Mouse (Mus musculus) cerebellum, adult 2 months (tissue): ENCODE results near the gene Bace1. TPM values are rescaled to one million over a fixed set of nuclear protein-coding genes. Genes with fewer than 3 reads are reported as not detected.

Source experiments
- DNase-seq, 2 experiments: peaks; one replicate each; pipeline ENCODE4 v3.0.0; 2021
- H3K27ac ChIP-seq: fragments of 200-500 bp; 2 replicates; pipeline ENCODE4 v1.5.1; 2012; ENCODE audit warnings: low read length, control low read depth, inconsistent platforms; ENCODE audit not compliant: insufficient read depth
- H3K27me3 ChIP-seq: fragments of 200-500 bp; 2 replicates; pipeline ENCODE4 v1.6.1; 2012; ENCODE audit warnings: inconsistent platforms, mild to moderate bottlenecking, low read length, moderate library complexity; ENCODE audit not compliant: control insufficient read depth, insufficient read depth
- H3K4me1 ChIP-seq: fragments of 200-500 bp; 2 replicates; pipeline ENCODE4 v1.6.1; 2011; ENCODE audit warnings: low read length; ENCODE audit not compliant: control insufficient read depth, insufficient read depth
- H3K4me3 ChIP-seq: fragments of 200-500 bp; replicated peaks from 2 replicates; pipeline ENCODE3; 2011; ENCODE audit warnings: mild to moderate bottlenecking, low read depth, low read length, control low read depth; ENCODE audit not compliant: insufficient read depth
- CTCF ChIP-seq: fragments of 200-500 bp; IDR thresholded peaks from 2 replicates; pipeline ENCODE4 v1.5.1; 2011; ENCODE audit warnings: low read depth, mild to moderate bottlenecking, control low read depth, low read length, moderate library complexity, borderline replicate concordance; ENCODE audit not compliant: insufficient read depth
- POLR2A ChIP-seq: fragments of 200-500 bp; IDR thresholded peaks from 2 replicates; pipeline ENCODE4 v1.6.1; 2011; ENCODE audit warnings: low read length, control low read depth, borderline replicate concordance; ENCODE audit not compliant: insufficient read depth
- WGBS: fragments of 180-500 bp; shearing (Covaris S2); methylation state at CpG from one replicate; pipeline ENCODE4 v1.1.7; 2018; 5-methylcytosine and 5-hydroxymethylcytosine counted together
- polyA plus RNA-seq: library from polyadenylated mRNA; depleted of rRNA; stranded (reverse); fragments of >200 nt; gene quantifications from 2 replicates; pipeline ENCODE4 v1.2.3, GENCODE M21; 2012

The Bace1 gene
- polyA plus RNA-seq, 1 experiment = 76.7 TPM

- no peaks in the 10 kb centered on the region for H3K4me1 ChIP-seq
- no peaks in the 10 kb centered on the region for H3K27me3 ChIP-seq
- no peak for DNase-seq
- 95% methylated on average over 3 of the region's 3 CpGs for WGBS
- no peak overlapping the region for H3K4me3 ChIP-seq
- TF ChIP-seq POLR2A = no peak
- TF ChIP-seq CTCF = no peak
- no peak overlapping the region for H3K27ac ChIP-seq
Measured at GRCm38 (mm10) chr9:45870265-45870664, 31.9 kb downstream of the Bace1 start.

GRCm38 (mm10) chr9:45877928-45878327 lies 39.5 kb downstream of the Bace1 start:
- 66% methylated on average over 2 of the region's 2 CpGs for WGBS

GRCm38 (mm10) chr9:45893681-45894080 lies 55.3 kb downstream of the Bace1 start:
- H3K27me3 ChIP-seq = no peaks in the 10 kb centered on the region
- no peak overlapping the region for H3K4me3 ChIP-seq
- no peak for TF ChIP-seq POLR2A
- TF ChIP-seq CTCF = no peak
- DNase-seq = no peak
- H3K27ac ChIP-seq = no peak overlapping the region
- no peaks in the 10 kb centered on the region for H3K4me1 ChIP-seq

More at GRCm38 (mm10) chr9:45877928-45878327, 39.5 kb downstream of the Bace1 start:
- no peak for DNase-seq
- no peak overlapping the region for H3K27ac ChIP-seq
- H3K4me1 ChIP-seq = no peaks in the 10 kb centered on the region
- no peak overlapping the region for H3K4me3 ChIP-seq
- TF ChIP-seq CTCF (no peak), POLR2A (no peak)
- H3K27me3 ChIP-seq = no peaks in the 10 kb centered on the region

- H3K27me3 ChIP-seq = no peaks in the 10 kb centered on the region
- TF ChIP-seq POLR2A (no peak), CTCF (no peak)
- no peak overlapping the region for H3K27ac ChIP-seq
- H3K4me1 ChIP-seq = no peaks in the 10 kb centered on the region; the same call in 1 of the 2 replicates
- no peak for DNase-seq
- peak overlapping the region; percentile 74 for H3K4me3 ChIP-seq
- 32% methylated on average over 4 of the region's 4 CpGs for WGBS
Measured at GRCm38 (mm10) chr9:45905196-45905595, 66.8 kb downstream of the Bace1 start.

- under 1% methylated on average over 16 of the region's 27 CpGs for WGBS
Measured at GRCm38 (mm10) chr9:45905811-45906237, 67.4 kb downstream of the Bace1 start.

GRCm38 (mm10) chr9:45906355-45907077 lies 68.1 kb downstream of the Bace1 start, which contains the start of the genes Pcsk7 and Rnf214:
Gene Pcsk7, plus strand, starts transcription at chr9:45906497.
Gene Rnf214, minus strand, starts transcription at chr9:45906911.
- TF ChIP-seq CTCF = peak; percentile 65; the same call in 1 of the 2 replicates
- TF ChIP-seq POLR2A = peak; percentile 91
- no peaks in the 10 kb centered on the region for H3K27me3 ChIP-seq
- peak; percentile 93 to 95 for DNase-seq
- H3K27ac ChIP-seq = peak within 1 kb of the TSS; percentile 99
- no peaks in the 10 kb centered on the region; the same call in 1 of the 2 replicates for H3K4me1 ChIP-seq
- H3K4me3 ChIP-seq = peak within 1 kb of the TSS; percentile 74
- WGBS = under 1% methylated on average over 68 of the region's 80 CpGs

More at GRCm38 (mm10) chr9:45905811-45906237, 67.4 kb downstream of the Bace1 start:
- Histone ChIP-seq H3K4me1 (no peaks in the 10 kb centered on the region; the same call in 1 of the 2 replicates), H3K27me3 (no peaks in the 10 kb centered on the region), H3K27ac (peak overlapping the region; percentile 66), H3K4me3 (peak overlapping the region; percentile 74)
- TF ChIP-seq POLR2A (no peak), CTCF (no peak)
- peak; percentile 44 for DNase-seq

GRCm38 (mm10) chr9:45907078-45907428 lies 68.7 kb downstream of the Bace1 start:
- H3K4me3 ChIP-seq = peak overlapping the region; percentile 74
- no peaks in the 10 kb centered on the region; the same call in 1 of the 2 replicates for H3K4me1 ChIP-seq
- DNase-seq = no peak
- H3K27ac ChIP-seq = peak overlapping the region; percentile 44
- TF ChIP-seq CTCF = no peak
- TF ChIP-seq POLR2A = no peak
- H3K27me3 ChIP-seq = no peaks in the 10 kb centered on the region
- under 1% methylated on average over 19 of the region's 19 CpGs for WGBS

GRCm38 (mm10) chr9:45910995-45911394 lies 72.6 kb downstream of the Bace1 start:
- Histone ChIP-seq H3K4me3 (no peak overlapping the region), H3K27ac (no peak overlapping the region), H3K4me1 (no peaks in the 10 kb centered on the region; the same call in 1 of the 2 replicates), H3K27me3 (no peaks in the 10 kb centered on the region)
- DNase-seq = no peak
- WGBS = 92% methylated on average over 3 of the region's 3 CpGs
- no peak for TF ChIP-seq CTCF
- TF ChIP-seq POLR2A = no peak
